Mouse (Mus musculus): Measurements from ENCODE around the gene Gm10337.
A peak's percentile ranks its signal among the peaks of the same experiment; 100 is the strongest.

DNA sequence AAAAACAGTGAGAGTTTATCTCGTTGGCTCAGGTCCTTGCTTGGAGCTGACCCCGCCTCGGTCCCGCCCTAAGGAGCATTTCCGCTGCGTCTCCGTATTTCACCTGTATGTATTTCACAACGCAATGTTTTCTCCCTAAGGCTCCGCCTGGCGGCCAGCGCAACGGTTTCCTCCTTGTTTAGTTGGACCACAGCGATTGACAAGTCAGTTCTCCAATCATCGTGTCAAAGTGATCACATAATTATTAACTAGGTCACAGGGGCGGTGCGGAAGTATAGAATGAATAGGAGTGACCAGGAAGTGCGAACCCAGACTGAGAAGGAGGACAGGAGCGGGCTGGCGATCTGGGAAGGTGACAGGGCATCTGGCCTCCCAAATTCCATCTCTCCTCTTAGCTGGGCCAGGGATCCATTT, 44.6 kb upstream of the Gm10337 start, which contains the start of gene Prr13:
- TF ChIP-seq CTCF (IDR thresholded peaks at IDR 0.05 in 2 of 3, conservative IDR thresholded peaks at IDR 0.05 in 1 of 3; ENCODE audit: control insufficient read depth in 1 of 3, insufficient read depth in 1 of 3, low read depth in 2 of 3, low read length in 3 of 3, poor library complexity in 1 of 3, severe bottlenecking in 1 of 3) (peak; percentile 30 to 63 (median 63); a peak in 5 of 6 replicates), POLR2A (IDR thresholded peaks at IDR 0.05; ENCODE audit: control insufficient read depth in 1 of 2, insufficient read depth in 1 of 2, low read depth in 1 of 2, low read length in 2 of 2, poor library complexity in 1 of 2) (peak; percentile 50 to 70; a peak in 3 of 4 replicates), NRF1 (IDR thresholded peaks at IDR 0.05; ENCODE audit: insufficient read depth, low read depth, low read length, poor library complexity, severe bottlenecking) (no peak), EP300 (IDR thresholded peaks at IDR 0.05; ENCODE audit: low read depth in 1 of 2, low read length in 2 of 2) (0 out of 4 replicates have a peak, but pooled peaks of 1 of the 2 experiments have one; percentile 17), MAZ (IDR thresholded peaks at IDR 0.05; ENCODE audit: low read depth, low read length) (no peak), USF1 (IDR thresholded peaks at IDR 0.05; ENCODE audit: low read depth, low read length) (peak; percentile 65), CHD2 (IDR thresholded peaks at IDR 0.05; ENCODE audit: low read length) (peak; percentile 65), MAFK (IDR thresholded peaks at IDR 0.05; ENCODE audit: borderline replicate concordance, low read depth, low read length) (no peak), GATA1 (IDR thresholded peaks at IDR 0.05; ENCODE audit: low read depth, low read length) (no peak), HCFC1 (IDR thresholded peaks at IDR 0.05; ENCODE audit: low read depth, low read length) (peak; percentile 85), E2F4 (IDR thresholded peaks at IDR 0.05; ENCODE audit: borderline replicate concordance, low read depth, low read length) (0 out of 2 replicates have a peak, but pooled peaks have one; percentile 41), TCF12 (IDR thresholded peaks at IDR 0.05; ENCODE audit: low read depth, low read length) (peak; percentile 41; the same call in 1 of the 2 replicates), RAD21 (IDR thresholded peaks at IDR 0.05; ENCODE audit: low read depth, low read length) (no peak; the same call in 1 of the 2 replicates)

Data from MEL (cell line).